Mouse (Mus musculus) heart, adult 11 months (tissue): ENCODE measurements around the gene Lcor.

Source experiments
- DNase-seq: peaks from one replicate; pipeline ENCODE4 v3.0.0; 2022

Gene Lcor

DNA sequence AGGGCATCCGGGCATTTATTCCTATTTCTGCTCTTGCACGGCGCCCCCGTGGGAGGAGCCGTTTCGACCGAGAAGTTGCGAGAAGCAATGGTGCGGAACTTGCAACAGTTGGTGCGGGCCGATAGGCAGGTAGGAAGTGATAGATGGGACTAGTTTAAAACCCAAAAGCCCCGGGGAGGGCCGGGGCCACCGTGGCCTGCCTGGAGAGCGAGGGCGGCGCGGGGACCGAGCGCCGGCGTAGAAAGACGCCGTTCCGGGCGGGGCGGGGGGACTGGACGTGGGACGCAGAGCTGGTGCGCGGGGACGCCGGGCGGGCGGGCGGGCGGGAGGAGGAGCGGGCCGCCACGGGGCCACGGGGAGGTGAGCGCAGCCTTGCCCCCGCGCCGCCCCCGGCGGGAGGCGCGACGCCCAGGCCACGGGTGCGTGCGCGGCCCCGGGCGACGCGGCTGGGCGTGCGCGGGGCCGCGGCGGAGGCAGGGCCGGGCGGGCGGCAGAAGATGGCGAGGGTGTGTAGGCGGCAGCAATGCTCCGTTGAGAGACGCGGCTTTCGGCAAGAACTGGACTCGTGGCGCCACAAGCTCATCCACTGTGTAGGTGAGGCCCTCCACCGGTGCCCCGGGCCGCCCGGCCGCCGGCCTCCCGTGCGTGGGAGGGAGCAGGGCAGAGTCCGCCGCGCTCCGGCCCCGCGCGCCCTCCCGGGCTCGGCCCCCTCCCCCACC lies at the start of gene Lcor:
TSS of gene Lcor (plus strand) at position 448 of the 719 bp plus-strand sequence.
- peak; percentile 99 for DNase-seq

- peak; percentile 37 for DNase-seq
These were observed 47.1 kb upstream of the Lcor start for GRCm38 (mm10) chr19:41435366-41435765.

- DNase-seq: peak; percentile 40
These were observed 46.0 kb upstream of the Lcor start for GRCm38 (mm10) chr19:41436461-41436860.

DNA sequence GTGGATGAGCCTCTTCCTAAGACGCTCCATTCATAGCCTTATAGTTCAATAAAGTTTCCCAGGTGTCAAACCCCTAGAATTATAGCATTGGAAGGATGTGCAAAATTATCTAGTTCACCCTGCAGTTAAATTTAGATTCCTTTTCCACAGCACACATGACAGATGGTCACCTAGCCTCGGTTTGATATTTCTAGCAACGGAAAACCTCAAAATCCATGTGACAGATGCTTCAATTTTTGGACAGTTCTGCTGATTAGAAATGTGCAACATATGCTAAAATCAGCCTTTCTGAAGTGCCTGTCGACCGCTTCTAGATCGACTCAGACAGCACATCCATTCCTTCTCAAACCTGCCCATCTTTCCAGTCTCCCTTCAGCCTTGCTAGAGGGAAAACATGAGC lies 43.5 kb upstream of the Lcor start:
- DNase-seq: peak; percentile 33

GRCm38 (mm10) chr19:41441446-41441845 lies 41.0 kb upstream of the Lcor start:
- DNase-seq: peak; percentile 63

GRCm38 (mm10) chr19:41441911-41442607 lies 40.4 kb upstream of the Lcor start:
- DNase-seq: peak; percentile 74

GRCm38 (mm10) chr19:41442608-41442969 lies 39.8 kb upstream of the Lcor start:
- DNase-seq: peak; percentile 92

DNA sequence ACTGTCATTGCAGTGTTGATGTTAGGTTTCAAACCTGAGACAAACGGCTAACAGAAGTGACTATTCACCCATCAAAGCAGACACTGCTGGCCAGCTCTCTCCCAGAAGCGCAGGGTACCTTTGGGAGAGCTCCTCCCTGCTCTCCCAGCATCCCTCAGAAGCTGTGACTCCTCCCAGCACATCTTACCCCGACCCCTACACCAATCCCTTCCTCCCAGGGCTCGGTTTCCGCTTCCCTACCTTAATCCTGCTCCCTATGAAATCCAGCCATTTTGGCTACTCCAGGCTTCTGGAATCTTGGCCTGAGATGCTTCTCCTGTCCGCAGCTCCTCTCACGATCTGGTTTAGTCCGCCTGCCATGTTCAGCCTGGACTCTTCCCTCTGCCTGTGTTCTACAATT lies 37.9 kb upstream of the Lcor start:
- peak; percentile 39 for DNase-seq

DNA sequence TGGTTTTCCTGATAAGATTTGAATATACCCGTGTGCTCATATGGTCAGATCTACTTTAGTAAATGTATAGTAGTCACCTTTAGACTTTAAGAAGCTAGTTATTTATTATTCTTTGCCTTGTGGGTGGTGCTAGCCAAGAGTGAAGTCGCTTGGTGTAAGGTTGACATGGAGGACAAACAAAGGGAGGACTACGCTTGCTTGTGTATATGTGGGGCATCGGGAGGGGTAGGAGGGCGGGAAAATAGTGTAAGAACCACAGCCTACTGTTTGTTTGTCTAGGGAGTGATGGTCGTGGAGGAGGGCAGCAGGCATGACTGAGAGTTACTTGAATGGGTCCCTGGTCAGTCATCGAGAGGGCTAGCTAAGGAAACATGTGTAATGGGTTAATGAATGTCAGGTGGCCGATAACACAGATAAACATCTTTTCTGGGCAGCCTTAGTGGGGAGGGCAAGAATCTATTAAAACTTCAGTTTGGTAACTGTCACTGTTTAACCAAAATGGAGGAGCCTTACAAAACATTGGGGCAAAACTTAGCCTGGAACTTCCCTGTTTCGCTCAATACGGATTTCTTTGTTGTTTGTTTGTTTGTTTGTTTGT lies 37.3 kb upstream of the Lcor start:
- peak; percentile 70 for DNase-seq

GRCm38 (mm10) chr19:41445723-41446122 lies 36.7 kb upstream of the Lcor start:
- DNase-seq: peak; percentile 85

DNA sequence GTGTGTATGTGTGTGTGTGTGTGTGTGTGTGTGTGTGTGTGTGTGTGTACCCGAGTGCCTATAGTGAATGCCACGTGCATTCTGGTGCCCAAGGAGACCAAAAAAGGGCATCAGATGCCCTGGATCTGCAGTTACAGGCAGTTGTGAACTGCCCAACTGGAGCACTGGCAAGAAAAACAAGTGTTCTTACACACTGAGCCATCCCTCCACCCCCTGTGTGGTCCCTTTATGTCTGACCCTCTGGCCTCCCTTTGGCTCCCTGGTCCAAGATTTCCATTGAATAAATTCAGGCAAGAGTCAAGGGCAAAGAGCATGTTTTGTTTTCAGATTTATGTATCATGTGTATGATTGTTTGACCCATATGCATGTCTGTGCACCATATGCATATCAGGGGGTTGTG lies 35.3 kb upstream of the Lcor start:
- DNase-seq: peak; percentile 60

- DNase-seq: no peak
These were observed 34.7 kb upstream of the Lcor start for GRCm38 (mm10) chr19:41447760-41448159.

GRCm38 (mm10) chr19:41449415-41450075 lies 32.9 kb upstream of the Lcor start:
- peak; percentile 83 for DNase-seq

GRCm38 (mm10) chr19:41452166-41452565 lies 30.3 kb upstream of the Lcor start:
- DNase-seq: no peak

DNA sequence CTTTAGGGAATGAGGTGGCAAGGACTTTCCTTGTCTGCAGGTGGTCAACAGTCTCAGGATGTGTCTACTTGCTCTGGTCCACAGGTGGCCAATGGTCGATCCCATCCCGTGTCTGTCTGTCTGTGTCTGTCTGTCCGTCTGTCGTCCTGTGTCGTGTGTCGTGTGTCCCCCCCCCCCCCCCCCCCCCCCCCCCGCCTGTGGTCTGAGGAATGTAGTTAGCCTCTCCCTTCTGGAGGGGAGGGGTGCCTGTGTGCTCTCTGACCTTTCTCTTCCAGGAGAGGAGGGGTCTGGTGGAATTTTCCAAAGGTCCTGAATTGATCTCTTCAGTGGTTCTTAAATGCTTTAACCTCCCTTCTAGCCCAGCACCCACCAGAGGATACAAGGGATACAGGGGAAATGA lies 27.8 kb upstream of the Lcor start:
- peak; percentile 4 for DNase-seq

DNA sequence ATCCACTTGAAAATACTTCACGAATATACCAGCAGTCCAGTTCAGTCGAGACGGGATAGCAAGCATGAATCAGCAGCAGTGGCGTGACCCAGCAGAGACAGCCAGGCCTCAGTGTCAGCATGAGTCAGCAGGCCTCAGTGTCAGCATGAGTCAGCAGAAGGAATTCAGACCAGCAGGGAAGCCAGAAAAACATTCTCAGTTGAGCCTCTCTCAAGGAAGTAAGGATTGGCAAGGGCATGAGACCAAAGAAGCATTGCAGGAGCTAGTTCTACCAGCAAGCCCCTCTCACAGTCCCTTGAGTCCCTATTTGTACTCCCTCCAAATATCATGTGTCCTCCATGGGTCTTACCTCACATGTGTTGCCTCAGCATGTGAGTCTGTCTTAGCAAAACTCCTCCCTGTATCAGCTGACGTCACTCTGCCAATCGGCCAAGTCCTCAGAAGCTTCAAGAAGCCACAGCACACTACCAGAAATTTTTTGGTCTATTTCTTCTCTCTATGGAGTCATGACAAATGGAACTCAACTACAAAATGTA lies 27.3 kb upstream of the Lcor start:
- DNase-seq: peak; percentile 81

- no peak for DNase-seq
These were observed 25.3 kb upstream of the Lcor start for GRCm38 (mm10) chr19:41457181-41457580.

DNA sequence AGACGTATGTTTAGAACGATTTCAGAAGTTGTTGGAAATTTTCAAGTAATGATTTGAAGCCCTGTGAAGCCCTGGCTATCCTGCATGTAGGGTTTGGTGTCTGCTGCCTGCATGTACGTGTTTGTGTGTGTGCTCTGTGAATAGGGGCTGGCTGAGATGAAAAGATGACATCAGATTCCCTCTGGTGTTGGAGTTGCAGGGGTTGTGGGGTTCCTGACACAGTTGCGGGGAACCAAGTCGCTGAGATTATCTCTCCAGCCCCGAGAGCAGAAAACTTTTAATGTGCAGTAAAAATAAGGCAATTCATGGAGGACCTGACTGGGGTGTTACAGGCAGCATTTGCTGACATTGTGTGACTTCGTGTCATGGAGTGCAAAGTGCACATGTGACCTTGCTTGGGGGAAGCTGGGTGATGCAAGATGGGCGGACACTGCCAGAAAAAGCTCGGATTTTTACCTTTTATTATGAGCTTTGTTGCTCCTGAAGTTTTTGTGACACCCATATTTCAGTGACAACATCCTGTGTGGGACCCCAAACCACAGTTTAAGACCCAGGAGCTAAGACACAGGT lies 20.2 kb upstream of the Lcor start:
- peak; percentile 72 for DNase-seq

GRCm38 (mm10) chr19:41463841-41464240 lies 18.6 kb upstream of the Lcor start:
- DNase-seq: peak; percentile 53

DNA sequence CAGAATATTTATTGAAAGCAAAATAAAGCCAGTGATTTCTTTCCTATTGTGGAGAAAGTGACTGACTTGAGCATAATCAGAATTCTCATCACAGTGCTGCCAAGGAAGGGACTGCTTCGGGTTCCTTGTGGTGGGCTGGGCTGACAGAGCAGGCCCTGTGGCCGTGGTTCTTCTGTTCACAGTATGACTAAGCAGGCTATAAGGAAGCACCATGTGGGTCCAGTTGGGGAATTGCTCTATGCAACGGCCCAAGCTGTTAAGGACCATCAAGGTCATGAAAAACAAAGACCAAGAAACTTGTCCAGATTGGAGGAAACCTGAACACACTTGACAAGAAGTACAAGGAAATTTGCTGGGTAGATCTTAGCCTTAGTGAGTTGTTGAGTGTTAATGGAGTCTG lies 16.0 kb upstream of the Lcor start:
- peak; percentile 83 for DNase-seq

DNA sequence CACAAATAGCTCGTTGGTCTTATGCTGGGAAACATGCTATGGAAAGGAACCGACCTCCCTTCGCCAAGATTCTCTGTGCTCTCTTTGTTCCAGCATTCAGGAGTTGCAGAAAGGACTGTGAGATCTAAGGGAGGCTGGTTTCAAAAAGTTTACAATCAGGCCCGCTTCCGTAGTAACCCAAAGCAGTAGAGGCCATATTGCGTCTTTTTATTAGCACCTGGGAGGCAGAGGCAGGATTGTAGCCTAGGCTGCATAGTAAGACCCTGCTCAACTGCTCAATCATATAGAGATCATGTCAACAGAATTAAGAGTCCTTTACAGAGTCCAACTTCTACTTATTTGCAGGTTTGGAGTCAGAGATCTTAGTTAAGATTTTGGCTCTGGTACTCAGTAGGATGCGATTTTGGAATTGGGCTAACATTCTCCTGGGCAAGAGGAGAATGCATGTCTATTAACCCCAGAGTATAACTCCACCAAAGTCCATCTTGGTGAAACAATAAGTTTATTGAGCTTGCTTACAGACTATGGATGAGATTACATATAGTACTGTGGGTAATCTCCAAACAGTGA lies 8.8 kb upstream of the Lcor start:
- DNase-seq: peak; percentile 51

- peak; percentile 54 for DNase-seq
These were observed 7.5 kb upstream of the Lcor start for GRCm38 (mm10) chr19:41474943-41475342.
